Mouse (Mus musculus) v-Abl transformed pro-B cells (cell line): ENCODE results near the gene Nab1.

Source experiments
- in situ Hi-C, 2 experiments: fragments of 400-800 bp; cut with MboI; formaldehyde crosslinking; loops; one replicate each; pipeline ENCODE4 v1.15.1; 2025; ENCODE audit not compliant: unreplicated experiment in 2 of 2

Gene Nab1

DNA sequence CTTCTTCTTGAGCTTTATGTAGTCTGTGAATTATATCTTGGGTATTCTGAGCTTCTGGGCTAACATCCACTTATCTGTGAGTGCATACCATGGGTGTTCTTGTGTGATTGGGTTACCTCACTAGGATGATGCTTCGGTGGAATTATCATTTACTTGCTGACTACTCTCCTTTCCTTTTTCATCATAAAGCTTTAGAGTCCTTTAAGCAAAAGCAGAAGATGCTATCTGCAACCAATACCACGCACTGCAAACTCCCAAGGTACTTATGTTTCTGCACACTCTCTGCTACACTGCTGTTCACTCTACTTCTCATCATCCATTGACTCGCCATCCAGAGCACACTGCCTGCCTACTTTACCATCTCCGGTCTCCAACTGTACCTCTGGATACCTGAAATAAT is 15.5 kb downstream of the Nab1 start:
- in situ Hi-C loops, result loop anchor here in 1 of 2 experiments (10.0 kb wide), 1 partner anchor 140 kb away; no protein-coding TSS in a partner anchor

DNA sequence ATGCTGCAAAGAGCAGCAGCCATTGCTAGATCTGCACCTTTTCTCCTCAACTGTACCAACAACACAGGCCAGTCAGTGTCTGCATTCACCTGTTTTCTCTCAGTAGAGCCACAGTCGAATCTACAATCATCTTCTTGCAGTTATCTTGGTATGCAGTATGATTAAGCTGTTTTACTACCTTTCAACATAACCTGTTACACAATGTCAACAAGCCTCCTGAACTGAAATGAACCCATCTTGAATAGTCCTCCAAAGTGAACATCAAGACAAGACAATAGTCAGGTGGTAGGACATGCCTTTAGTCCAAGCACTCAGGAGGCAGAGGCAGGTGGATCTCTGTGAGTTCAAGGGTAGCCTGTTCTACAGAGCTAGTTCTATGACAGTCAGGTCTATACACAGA is 26.2 kb downstream of the Nab1 start:
- in situ Hi-C loops, result no loop called here

GRCm38 (mm10) chr1:52470811-52471489 is 29.5 kb downstream of the Nab1 start:
- in situ Hi-C loops, result no loop called here

DNA sequence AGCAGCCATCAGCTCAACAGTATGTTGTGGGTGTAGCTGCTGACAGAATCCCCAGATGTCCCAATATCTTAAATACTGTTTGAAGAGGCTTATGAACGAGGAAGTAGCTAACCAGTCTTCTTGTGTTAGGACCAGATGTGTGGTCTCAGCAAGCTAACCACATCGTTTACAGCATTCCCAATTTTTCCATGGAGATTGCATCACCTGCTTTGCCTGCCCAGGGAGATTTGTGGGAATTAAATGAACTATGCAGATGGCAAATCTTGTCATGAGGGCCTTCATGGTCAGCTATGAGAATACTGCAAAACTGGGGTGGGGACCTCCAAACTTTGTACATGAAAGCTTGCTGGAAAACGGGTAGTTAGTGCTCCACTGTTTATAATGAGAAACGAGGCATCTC is 30.2 kb downstream of the Nab1 start:
- in situ Hi-C loops, result no loop called here

DNA sequence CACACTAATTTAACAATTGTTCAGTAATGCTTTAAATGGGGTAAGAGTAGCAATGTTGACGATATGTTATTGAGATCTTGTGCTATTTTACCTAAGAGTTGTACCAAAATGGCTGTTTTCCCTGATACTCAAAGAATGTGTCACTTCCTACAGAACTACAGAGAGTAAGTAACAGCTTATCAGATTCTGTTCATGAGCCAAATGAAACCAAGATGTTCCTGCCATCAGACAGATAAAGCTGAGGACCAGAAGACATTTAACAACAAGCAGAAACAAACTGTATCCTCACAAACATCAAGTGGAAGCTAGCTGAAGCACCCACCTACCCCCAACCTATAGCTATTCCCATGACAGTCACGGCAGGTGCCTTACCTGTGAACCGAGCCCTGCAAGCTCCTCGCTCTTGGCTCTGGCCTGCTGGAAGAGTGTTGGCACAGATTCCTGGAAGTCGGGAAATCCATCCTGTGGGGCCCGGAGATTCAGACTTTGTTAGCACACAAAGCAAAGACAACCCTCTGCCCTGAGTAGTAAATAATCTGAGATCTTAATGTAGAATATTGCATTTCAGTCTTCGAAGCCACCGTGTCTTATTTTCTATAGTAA is 33.9 kb downstream of the Nab1 start:
- in situ Hi-C loops, result no loop called here

DNA sequence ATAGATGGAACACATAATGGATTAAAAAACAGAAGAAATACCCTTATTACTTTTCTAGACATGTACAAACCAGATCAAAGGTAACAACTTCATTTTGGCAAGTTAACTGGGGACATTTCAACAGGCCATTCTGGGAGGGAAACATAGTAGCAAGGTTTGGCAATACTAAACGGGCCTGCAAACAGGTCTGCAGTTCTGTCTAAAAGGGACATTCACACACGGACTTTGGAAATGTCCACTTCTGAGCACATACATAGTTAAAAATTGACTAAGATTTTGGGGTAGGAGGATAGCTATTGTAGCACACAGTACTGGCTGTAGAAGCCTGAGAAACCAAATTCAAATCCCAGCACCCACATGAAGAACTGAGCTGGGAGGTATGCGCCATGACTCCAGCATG is 34.6 kb downstream of the Nab1 start:
- in situ Hi-C loops, result no loop called here

DNA sequence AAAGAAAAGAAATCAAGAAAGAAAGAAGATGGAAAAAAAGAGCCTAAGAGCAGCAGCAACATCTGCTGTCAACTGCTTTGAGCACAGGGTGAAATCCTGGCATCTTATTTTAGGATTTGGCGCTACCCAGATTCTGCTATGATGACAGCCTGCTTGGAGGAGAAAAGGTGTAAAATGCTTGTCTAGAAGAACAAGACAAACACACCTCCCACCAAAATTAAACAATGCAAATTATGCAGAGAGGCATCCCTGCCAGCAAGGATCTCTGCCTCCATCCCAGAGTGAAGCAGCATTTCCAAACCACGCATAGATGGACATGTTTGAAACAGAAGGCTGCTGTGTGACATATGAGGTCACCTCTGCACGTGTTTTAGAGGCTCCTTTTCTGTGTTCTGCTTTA is 35.2 kb downstream of the Nab1 start:
- in situ Hi-C loops, result no loop called here

DNA sequence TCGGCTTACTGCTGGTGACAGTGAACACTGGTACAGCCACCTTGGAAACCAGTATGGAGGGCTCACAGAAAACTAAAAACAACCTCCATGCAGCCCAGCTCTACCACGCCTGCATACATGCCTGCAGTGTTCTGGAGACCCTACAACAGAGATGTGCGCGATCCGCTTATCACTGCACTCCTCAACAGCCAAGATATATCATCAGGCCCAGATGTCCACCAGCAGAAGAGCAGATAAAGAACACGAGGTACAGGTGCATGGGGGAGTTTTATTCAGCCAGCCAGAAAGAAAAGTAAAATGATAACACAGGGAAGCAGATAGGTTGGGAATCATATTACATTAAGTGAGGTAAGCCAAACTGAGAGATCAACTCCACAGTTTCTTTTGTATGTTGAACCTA is 37.2 kb downstream of the Nab1 start:
- in situ Hi-C loops, result no loop called here

DNA sequence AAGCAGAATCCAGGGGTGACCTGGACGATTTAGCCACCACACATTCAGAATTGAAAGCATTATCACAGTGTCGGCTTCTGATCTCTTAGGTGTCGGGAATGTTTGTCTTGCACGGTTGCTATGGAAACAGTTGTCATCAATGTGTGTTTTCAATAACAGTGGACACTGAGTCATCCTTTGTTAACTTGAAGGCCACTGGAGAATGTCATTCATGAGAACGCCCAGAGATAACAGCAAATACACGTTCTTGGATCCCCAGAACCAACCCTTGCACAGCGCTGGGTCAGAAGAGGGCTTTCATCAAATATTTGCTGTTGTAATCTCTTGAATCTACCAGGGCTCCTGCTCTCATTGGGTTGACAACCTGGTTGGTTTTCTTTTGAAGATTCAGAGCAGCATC is 43.9 kb downstream of the Nab1 start:
- in situ Hi-C loops, result no loop called here

DNA sequence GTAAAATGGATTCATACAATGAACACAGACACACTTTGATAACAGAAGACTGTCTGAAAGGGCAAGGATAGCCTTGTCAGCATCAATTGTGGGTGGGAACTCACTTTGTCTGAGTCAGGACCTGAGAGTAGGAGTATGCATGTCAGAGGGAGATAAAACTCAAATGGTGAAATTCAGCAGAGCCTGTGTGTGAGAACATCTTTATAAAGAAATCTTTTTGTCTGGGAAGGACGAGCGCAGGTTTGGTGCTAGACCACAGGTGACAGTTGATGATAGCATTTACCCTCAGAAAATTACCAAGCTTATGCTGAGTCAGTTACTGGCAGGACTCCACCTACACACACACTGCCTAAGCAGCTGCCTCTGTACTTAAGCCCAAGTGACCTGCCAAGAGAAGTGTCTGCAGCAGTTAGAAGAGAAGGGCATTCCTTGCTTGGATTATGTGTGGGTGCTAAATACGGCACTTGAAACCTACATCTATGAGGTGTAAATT is 45.9 kb downstream of the Nab1 start:
- in situ Hi-C loops, result no loop called here

- in situ Hi-C loops, result no loop called here
Observed at GRCm38 (mm10) chr1:52451360-52451759, 49.1 kb downstream of the Nab1 start.

DNA sequence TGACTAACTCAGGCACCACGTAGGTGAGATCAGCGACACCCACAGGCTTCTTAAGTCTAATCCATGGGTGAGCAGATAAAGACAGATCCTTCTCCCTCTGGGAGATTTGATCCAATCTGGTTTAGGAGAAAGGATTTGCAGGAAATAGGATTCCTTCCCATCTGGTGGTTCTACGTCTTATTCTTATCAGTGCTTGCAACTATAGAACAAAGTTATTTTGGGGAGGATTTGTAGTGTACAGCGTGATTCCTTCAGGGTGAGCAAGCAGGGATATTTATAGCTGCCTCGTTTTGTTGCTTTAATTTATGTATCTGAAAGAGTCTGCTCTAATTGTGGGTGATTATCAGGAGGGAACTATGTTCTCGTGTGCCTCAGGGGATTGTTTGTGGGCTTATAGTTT is 64.6 kb downstream of the Nab1 start:
- in situ Hi-C loops, result no loop called here

DNA sequence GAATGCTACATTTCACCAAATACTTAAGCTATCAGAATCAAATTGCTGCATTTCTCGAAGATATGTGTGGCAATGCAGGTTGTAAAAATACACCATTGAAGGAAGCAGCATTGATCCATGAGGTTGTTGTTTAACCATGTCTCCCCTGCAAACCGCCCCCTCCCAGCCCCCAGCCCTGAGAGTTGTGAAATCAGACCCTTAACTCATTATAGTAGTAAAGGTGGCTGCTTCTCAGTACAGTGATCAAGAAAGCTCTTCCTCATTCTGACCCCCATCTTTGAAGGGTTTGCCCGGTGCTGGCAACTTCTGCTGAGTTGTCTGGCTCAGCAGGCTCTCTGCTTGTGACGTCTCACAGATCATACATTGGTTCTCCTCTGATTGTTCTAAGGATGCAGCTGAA is 66.4 kb downstream of the Nab1 start:
- in situ Hi-C loops, result no loop called here

DNA sequence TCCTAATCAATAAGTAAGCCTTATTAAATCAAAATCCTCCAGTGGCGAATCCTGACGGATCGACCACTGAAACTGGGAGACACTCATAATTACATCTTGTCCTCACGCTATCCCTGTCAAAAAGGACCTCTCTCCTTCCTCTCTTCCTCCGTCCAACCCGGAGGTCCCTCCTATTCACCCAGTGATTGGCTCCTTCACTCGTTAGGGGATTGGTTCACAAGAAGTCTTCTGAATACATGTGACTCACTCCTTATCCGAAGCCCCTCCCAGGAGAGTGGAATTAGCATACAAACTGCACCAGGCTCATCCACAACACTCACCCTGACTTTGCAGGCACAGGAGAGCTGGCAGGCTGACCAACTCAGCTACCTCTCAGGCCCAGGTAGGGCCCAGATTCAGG is 68.7 kb downstream of the Nab1 start:
- in situ Hi-C loops, result no loop called here

- in situ Hi-C loops, result no loop called here
Observed at GRCm38 (mm10) chr1:52430606-52431005, 69.9 kb downstream of the Nab1 start.

GRCm38 (mm10) chr1:52430116-52430515 is 70.4 kb downstream of the Nab1 start:
- in situ Hi-C loops, result no loop called here

DNA sequence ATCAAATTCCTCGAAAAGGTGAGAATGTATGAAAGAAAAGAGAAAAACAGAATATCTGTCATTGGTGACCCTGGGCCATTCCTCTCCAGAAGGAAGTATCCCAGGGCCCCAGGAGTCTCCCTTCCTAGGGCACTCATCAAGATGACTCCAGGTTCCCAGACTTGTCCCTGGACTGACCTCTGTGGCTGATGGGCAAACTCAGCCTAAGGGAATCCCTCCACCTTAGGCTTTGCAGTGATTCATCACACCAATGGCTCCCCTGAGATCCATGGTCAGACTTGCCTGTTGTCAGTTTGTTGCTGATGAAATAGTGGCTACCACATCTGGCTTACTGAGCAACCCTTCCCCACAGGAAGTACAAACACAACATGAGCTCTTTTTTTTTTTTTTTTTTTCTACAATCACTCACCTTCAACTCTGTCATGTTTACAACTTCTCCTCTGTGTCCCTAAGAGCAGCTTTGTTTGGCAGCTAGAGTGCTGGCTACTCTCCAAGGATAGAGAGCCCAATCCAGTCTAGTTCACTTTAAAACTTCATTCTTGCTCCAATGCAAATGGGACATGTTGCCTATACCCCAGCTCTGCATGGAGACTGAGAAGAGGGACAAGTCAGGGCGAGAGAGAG is 72.5 kb downstream of the Nab1 start:
- in situ Hi-C loops, result no loop called here

- in situ Hi-C loops, result no loop called here
Observed at GRCm38 (mm10) chr1:52423846-52424245, 76.6 kb downstream of the Nab1 start.

DNA sequence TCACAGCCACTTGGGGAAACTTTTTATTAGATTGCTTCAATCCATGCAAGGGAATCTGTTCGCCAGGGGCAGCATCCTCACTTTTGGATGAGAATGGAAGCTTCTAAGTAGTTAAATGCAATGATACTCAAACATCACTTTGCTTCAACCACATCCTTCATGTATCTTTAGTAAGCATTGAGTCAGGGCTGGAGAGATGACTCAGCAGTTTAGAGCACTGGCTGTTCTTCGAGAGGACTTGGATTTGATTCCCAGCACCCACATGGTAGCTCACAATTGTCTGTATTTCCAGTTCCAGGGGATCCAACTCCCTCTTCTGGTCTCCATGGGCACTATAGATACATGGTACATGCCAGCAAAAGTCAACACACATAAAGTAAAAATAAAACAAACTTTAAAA is 77.4 kb downstream of the Nab1 start:
- in situ Hi-C loops, result no loop called here

GRCm38 (mm10) chr1:52422137-52422536 is 78.3 kb downstream of the Nab1 start:
- in situ Hi-C loops, result no loop called here

DNA sequence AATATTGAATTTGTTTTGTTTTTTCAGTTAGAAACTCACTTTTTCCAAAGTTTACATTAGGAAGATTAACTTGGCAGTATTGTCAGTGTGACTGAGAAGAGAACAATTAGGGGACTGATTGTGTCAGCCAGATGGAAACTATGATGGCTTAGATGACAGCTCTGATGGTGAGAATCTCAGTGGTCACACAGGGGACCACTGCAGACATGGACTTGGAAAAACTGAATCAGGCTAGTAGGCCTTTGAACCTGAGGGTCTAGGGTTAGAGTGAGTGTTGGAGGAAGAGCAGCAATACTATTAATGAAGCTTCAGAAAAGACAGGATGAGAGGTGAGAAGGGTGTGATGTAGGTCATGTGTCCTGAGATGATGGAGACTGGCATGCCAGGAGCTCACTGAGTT is 78.9 kb downstream of the Nab1 start:
- in situ Hi-C loops, result no loop called here
